ENCODE assay signal across 11 mouse cellular contexts in the genomic region with DNA sequence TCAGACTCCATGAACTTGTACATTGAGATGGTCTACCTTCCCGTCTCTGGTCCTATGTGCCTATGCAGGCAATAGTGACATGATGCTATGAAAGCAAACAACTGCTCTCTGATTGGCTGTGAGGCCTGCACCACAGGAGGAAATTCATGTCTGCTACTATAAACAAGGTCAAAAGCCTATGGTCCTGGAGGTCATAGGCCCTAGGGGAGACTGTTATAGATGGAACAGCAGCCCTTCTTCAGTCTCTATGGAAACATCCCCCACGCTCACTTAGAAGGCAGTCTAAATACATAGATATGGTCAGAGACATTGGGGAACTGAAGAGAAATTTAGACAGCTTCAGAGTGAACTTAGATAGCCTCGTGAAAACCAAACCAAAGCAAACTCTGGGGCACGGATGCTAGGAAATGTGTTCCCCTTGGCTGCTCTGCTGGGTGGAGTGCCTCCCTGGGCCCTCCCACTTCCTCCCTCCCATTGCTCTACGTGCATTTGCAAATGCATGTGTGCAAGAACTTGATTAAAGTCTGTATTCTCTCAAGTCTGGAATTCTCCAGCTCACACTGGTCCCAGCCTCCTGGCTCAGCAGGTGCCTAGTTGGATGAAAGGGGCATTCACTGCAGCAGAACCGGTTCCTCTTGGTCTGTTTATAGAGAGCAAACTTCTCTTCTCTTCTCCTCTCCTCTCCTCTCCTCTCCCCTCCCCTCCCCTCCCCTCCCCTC. TPM values are rescaled to one million over a fixed set of nuclear protein-coding genes. Genes with fewer than 3 reads are reported as not detected.
DNase-seq lines count a peak whose midpoint lies in the region; ATAC-seq lines count a peak whose summit lies in the region.
"Had no signal": no experiment of that assay in that cellular context is flagged by ENCODE, and none has a peak within 500 bp of the region (broad histone marks: within the 10 kb centered on the region; RNA-seq: fewer than 3 reads in every experiment).

No protein-coding gene starts in this region.

- no peak overlapping the region for H3K4me2 ChIP-seq in liver, embryonic 16.5 days (ENCODE audit: low read depth, low read length)
- H3K4me2 ChIP-seq: forebrain, embryonic 15.5 days had no signal

- peaks cover 3% of the 10 kb centered on the region; the same call in 1 of the 2 replicates for H3K9me3 ChIP-seq in liver, embryonic 16.5 days (replicated peaks; ENCODE audit: control insufficient read depth, low read length)

- no peaks in the 10 kb centered on the region for H3K4me1 ChIP-seq in liver, embryonic 16.5 days (ENCODE audit: control insufficient read depth, low read depth, low read length)
- H3K4me1 ChIP-seq: forebrain, embryonic 15.5 days had no signal

- H3K9ac ChIP-seq in liver, embryonic 16.5 days (ENCODE audit: low read depth, low read length), result no peak overlapping the region; the same call in 1 of the 2 replicates
- H3K9ac ChIP-seq: forebrain, embryonic 15.5 days had no signal

- no peak for ATAC-seq in CD4-positive, CD25-positive, alpha-beta regulatory T cell, adult 4 months
- no peak for ATAC-seq in liver, embryonic 16.5 days (ENCODE audit: low read depth)
- ATAC-seq: forebrain, embryonic 15.5 days; intestine, embryonic 16.5 days had no signal

- no peaks in the 10 kb centered on the region for H3K36me3 ChIP-seq in liver, embryonic 16.5 days (ENCODE audit: control insufficient read depth, insufficient read depth)
- H3K36me3 ChIP-seq: forebrain, embryonic 15.5 days had no signal

- 27% methylated on average over 6 of the region's 6 CpGs for WGBS in liver, embryonic 16.5 days (ENCODE audit: insufficient replicate concordance)

- peak overlapping the region; percentile 44; the same call in 1 of the 2 replicates for H3K27ac ChIP-seq in liver, embryonic 16.5 days (ENCODE audit: low read length)
- H3K27ac ChIP-seq: forebrain, embryonic 15.5 days had no signal

- H3K4me3 ChIP-seq in liver, embryonic 16.5 days (ENCODE audit: low read depth, low read length), result no peak overlapping the region
- H3K4me3 ChIP-seq: forebrain, embryonic 15.5 days had no signal

- peak; percentile 19 for DNase-seq in CD4-positive, CD25-positive, alpha-beta regulatory T cell, adult 2 months (ENCODE audit: low read depth, low spot score)
- DNase-seq in thymus, postnatal 4 days, result peak; percentile 14
- no peak for DNase-seq in thymus, adult 18-20 months
- no peak for DNase-seq in cerebellum, postnatal 14 days
- DNase-seq in adrenal gland, adult 8-10 months, result no peak
- DNase-seq in urinary bladder, postnatal 10 days (ENCODE audit: low spot score), result no peak
- DNase-seq: retina, postnatal 1 day had no signal

- no peaks in the 10 kb centered on the region for H3K27me3 ChIP-seq in liver, embryonic 16.5 days (ENCODE audit: control insufficient read depth, insufficient read depth, low read depth, low read length)
- H3K27me3 ChIP-seq: forebrain, embryonic 15.5 days had no signal

RNA-seq across cellular contexts. Expression of a gene that starts 20.6 kb away (rescaled TPM):
- polyA plus RNA-seq in CD4-positive, CD25-positive, alpha-beta regulatory T cell, adult 4 months (2017; shearing (Covaris generic)), result under 1 TPM; 0.20 to 0.23 TPM
- 5.1 and 7.4 TPM in 2 replicates for polyA plus RNA-seq in liver, embryonic 16.5 days (2015; fragmentation: Nextera tagmentation; extraction: Ambion mirVana)
- total RNA-seq in adrenal gland, adult 8-10 months (2022), result 10 to 100 TPM; 27.5 to 33.1 (median 29.3) TPM

RNA-seq across cellular contexts. Expression of a gene that starts 22.0 kb away (rescaled TPM):
- 100 to 1,000 TPM; 235 to 261 TPM for polyA plus RNA-seq in CD4-positive, CD25-positive, alpha-beta regulatory T cell, adult 4 months (2017; shearing (Covaris generic))
- 78.9 and 85.6 TPM in 2 replicates for polyA plus RNA-seq in liver, embryonic 16.5 days (2015; fragmentation: Nextera tagmentation; extraction: Ambion mirVana)
- 10 to 100 TPM; 45.8 to 51.1 (median 48.8) TPM for total RNA-seq in adrenal gland, adult 8-10 months (2022)

Comparison
In these comparisons a context has a peak if more than half of its experiments do, and no peak if none do; other contexts are left out.
1. DNase-seq: peak in CD4-positive, CD25-positive, alpha-beta regulatory T cell, adult 2 months (single experiment) and thymus, postnatal 4 days (single experiment); none in thymus, adult 18-20 months (0 of 2), cerebellum, postnatal 14 days (0 of 2), adrenal gland, adult 8-10 months (single experiment) and urinary bladder, postnatal 10 days (single experiment).